Mouse (Mus musculus) kidney, embryonic 16.5 days (tissue): ENCODE measurements at regions not wholly inside any gene's neighbourhood (a gene's known extent, or its start where the extent isn't known, plus 50 kb on each side); places are given as distances from the start of the nearest gene placed in this dataset.

Experiments used
- ATAC-seq: fragments of 200-750 bp; cut with Nextera tagmentation; 2 replicates; pipeline ENCODE4 v1.8.0; 2017; ENCODE audit warnings: moderate TSS enrichment; ENCODE audit not compliant: low FRiP score, low TSS enrichment
- H3K27ac ChIP-seq: fragments of 300-500 bp; sonication (generic); 2 replicates; pipeline ENCODE4 v1.5.1; 2014; ENCODE audit warnings: low read length
- H3K27me3 ChIP-seq: fragments of 300-500 bp; sonication (generic); 2 replicates; pipeline ENCODE4 v1.6.1; 2014; ENCODE audit warnings: low read length, control low read depth, mixed read lengths; ENCODE audit not compliant: insufficient read depth
- H3K36me3 ChIP-seq: fragments of 300-500 bp; sonication (generic); 2 replicates; pipeline ENCODE4 v1.6.1; 2014; ENCODE audit warnings: low read length, control low read depth, mixed read lengths; ENCODE audit not compliant: insufficient read depth
- H3K4me1 ChIP-seq: fragments of 300-500 bp; sonication (generic); 2 replicates; pipeline ENCODE4 v1.6.1; 2014; ENCODE audit warnings: low read length, control low read depth, mixed read lengths; ENCODE audit not compliant: insufficient read depth
- H3K4me2 ChIP-seq: fragments of 300-500 bp; sonication (generic); replicated peaks from 2 replicates; pipeline ENCODE4 v1.6.1; 2014; ENCODE audit warnings: low read depth, low read length
- H3K4me3 ChIP-seq: fragments of 300-500 bp; sonication (generic); 2 replicates; pipeline ENCODE4 v1.5.1; 2014; ENCODE audit warnings: mild to moderate bottlenecking, low read length
- H3K9ac ChIP-seq: fragments of 300-500 bp; sonication (generic); replicated peaks from 2 replicates; pipeline ENCODE4 v1.6.1; 2014; ENCODE audit warnings: low read length
- H3K9me3 ChIP-seq: fragments of 300-500 bp; sonication (generic); 2 replicates; pipeline ENCODE4 v1.6.1; 2016; ENCODE audit warnings: low read length, control low read depth
- WGBS: fragments of 180-500 bp; shearing (Covaris S2); extraction: QIAGEN DNeasy Blood & Tissue Kit; methylation state at CpG from one replicate; pipeline ENCODE4 v1.1.7; 2014; 5-methylcytosine and 5-hydroxymethylcytosine counted together

DNA sequence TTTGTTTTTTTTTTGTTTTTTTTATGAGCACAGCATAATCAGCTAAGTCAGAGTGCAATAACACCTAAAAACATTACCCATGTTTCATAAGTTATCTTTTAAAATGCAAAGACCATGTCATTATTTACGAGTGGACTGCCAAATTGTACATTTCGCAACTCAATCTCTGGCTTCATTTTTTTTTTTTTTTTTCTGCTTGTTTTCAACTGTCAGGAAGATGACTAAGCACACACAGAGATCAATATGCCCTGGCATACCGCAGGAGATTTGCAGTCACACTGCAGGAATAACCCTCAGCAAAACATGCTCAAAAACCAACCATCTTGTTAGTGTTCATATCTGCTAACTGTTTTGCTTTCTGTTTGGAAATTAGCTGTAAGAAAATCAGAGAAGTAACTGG lies 1270.3 kb upstream of the Flrt2 start:
- no peaks in the 10 kb centered on the region for H3K4me1 ChIP-seq
- no peak overlapping the region for H3K27ac ChIP-seq
- H3K4me3 ChIP-seq = no peak overlapping the region
- no peaks in the 10 kb centered on the region for H3K27me3 ChIP-seq
- 81% methylated on average over 3 of the region's 3 CpGs for WGBS
- no peaks in the 10 kb centered on the region for H3K36me3 ChIP-seq
- H3K9me3 ChIP-seq = no peaks in the 10 kb centered on the region
- H3K9ac ChIP-seq = no peak overlapping the region
- no peak for ATAC-seq
- no peak overlapping the region for H3K4me2 ChIP-seq

DNA sequence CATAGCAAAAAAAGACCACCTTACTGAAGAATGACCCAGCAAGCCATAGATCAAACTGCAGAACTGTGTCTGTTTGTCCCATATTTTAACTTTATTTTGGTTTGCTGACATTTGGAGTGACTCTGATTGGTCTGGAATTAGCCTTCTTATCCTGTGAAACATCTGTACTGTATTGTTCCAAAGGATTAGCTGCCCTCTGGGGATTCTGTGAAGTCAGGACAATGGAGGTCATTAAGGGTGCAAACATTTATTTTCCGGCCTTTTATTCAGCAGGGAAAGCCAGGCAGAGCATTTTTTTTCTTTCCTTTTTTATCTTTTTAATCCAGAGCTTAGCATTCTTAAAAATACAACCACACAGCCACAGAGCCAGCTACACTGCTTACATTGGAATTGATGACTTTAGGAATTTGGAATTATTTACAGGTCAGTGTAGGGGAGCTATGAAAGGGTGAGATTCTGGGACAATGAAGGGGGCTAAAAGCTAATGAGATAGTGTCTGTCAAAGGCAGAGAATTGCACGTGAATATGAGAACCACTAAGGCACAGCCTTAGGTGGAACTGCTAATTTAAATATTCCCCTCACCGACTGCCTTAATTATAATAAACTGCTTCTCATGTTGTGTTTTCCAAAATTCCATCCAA lies 1267.6 kb upstream of the Flrt2 start:
- Histone ChIP-seq H3K27me3 (no peaks in the 10 kb centered on the region), H3K27ac (no peak overlapping the region), H3K9ac (no peak overlapping the region), H3K4me2 (no peak overlapping the region), H3K4me3 (no peak overlapping the region), H3K4me1 (no peaks in the 10 kb centered on the region), H3K36me3 (no peaks in the 10 kb centered on the region), H3K9me3 (no peaks in the 10 kb centered on the region)
- WGBS = 30% methylated on average over 3 of the region's 3 CpGs
- peak; percentile 69; the same call in 1 of the 2 replicates for ATAC-seq

DNA sequence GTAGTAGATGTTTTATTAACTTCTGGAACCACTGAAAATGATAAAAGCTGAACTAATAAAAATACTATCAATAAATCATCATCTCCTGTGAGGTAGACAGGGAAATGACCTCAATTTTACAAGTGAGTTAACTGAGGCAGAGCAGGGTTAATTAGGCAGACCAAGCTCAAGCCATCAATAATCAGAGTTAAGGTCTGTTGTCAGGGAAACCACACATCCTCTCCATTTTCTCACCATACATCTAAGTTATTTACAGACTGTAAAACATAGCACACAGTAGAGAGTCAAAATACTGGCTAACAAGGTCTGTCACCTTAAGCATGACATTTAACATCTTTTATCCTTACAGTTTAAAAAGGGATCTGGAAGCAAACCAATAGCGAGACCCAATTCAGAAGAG lies 1242.5 kb upstream of the Flrt2 start:
- 35% methylated on average over 1 of the region's 1 CpGs for WGBS
- no peaks in the 10 kb centered on the region for H3K9me3 ChIP-seq
- H3K4me1 ChIP-seq = no peaks in the 10 kb centered on the region
- no peaks in the 10 kb centered on the region for H3K27me3 ChIP-seq
- H3K4me2 ChIP-seq = no peak overlapping the region
- H3K9ac ChIP-seq = no peak overlapping the region
- H3K27ac ChIP-seq = no peak overlapping the region
- H3K4me3 ChIP-seq = no peak overlapping the region
- ATAC-seq = peak; percentile 51; the same call in 1 of the 2 replicates
- no peaks in the 10 kb centered on the region for H3K36me3 ChIP-seq

DNA sequence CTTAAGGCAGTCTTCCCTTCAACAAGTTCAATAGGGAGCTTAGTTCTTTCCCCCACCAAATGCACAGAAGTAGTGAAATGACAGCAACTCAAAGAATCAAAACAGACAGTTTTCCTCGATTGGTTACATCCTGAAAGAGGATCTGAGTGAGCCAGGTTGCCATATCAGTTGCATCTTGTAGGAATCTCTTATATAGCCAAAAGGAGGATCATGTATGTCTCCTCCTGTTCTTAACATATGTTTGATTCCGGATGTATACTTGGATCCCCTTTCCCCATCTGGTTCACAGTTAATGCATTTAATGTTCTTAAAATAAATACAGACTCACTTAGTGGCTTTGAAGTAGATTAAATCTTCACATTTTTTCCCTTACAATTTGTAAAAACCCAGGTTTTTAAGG lies 1224.0 kb upstream of the Flrt2 start:
- Histone ChIP-seq H3K9ac (no peak overlapping the region), H3K36me3 (no peaks in the 10 kb centered on the region), H3K4me3 (no peak overlapping the region), H3K27ac (no peak overlapping the region), H3K4me1 (no peaks in the 10 kb centered on the region), H3K27me3 (no peaks in the 10 kb centered on the region), H3K9me3 (no peaks in the 10 kb centered on the region), H3K4me2 (no peak overlapping the region)
- WGBS = 57% methylated on average over 2 of the region's 2 CpGs
- no peak for ATAC-seq

DNA sequence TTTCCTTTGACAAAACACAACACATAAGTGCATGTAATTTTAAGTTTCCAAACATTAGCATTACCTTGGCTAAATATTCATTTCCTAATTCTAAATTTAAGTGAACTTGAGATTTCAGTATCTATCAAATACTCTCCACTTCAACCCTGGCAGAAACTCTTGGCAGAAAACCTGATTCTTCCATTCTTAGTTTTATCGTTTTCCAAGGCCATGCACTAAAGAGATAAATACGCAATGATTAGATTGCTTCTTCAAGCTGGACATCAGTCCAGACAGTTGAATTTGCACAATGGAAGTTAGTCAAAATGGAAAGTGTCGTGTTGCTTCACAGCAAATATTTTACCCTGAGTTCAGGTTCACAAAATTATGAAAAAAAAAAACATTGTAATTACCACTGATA lies 1223.4 kb upstream of the Flrt2 start:
- Histone ChIP-seq H3K36me3 (no peaks in the 10 kb centered on the region), H3K9me3 (no peaks in the 10 kb centered on the region), H3K4me1 (no peaks in the 10 kb centered on the region), H3K9ac (no peak overlapping the region), H3K27me3 (no peaks in the 10 kb centered on the region), H3K27ac (no peak overlapping the region), H3K4me2 (no peak overlapping the region), H3K4me3 (no peak overlapping the region)
- 84% methylated on average over 3 of the region's 3 CpGs for WGBS
- no peak for ATAC-seq

DNA sequence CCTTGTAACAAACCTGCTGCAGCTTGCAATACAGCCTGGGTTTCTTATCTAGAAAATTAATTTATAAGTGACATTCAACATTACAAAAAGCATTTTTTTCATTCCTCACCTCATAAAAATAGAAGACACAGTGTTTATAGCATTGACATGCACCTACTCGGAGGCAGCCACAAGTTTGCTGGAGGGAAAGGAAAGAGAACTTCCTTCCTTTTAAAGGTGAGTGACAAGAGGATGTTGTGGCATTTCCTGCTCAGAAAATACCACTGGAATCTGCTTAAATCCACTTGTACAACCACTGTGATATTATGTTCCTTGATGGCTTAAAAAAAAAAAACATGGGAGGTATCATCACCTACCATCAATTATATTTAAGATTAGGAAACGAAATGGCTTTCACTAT lies 1222.2 kb upstream of the Flrt2 start:
- 56% methylated on average over 2 of the region's 2 CpGs for WGBS

DNA sequence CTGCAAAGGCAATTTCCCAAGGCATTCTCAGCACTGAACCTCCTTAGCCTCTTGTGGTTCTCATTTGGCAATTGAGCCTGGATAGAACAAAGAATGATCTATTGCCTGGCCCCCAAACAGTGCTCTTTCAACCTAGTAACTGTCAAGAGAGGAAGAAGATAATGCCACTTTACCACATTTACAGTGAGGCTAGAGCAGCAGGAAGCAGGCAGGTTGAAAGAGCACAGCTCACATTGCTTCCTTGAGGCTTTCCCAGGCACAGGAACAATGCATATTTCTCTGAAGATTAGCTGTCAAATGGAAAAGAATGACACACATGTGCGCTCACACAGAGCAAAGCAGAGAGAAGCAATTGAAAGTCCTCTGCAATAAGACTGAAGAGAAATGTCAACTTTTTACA lies 1221.0 kb upstream of the Flrt2 start:
- no peak for ATAC-seq
- H3K9ac ChIP-seq = no peak overlapping the region
- 56% methylated on average over 1 of the region's 1 CpGs for WGBS
- H3K27ac ChIP-seq = no peak overlapping the region
- no peak overlapping the region for H3K4me2 ChIP-seq
- H3K4me3 ChIP-seq = no peak overlapping the region
- H3K36me3 ChIP-seq = no peaks in the 10 kb centered on the region
- no peaks in the 10 kb centered on the region for H3K9me3 ChIP-seq
- H3K27me3 ChIP-seq = no peaks in the 10 kb centered on the region
- no peaks in the 10 kb centered on the region for H3K4me1 ChIP-seq

More for the DNA sequence above, 1222.2 kb upstream of the Flrt2 start:
- no peak for ATAC-seq
- Histone ChIP-seq H3K9me3 (no peaks in the 10 kb centered on the region), H3K4me3 (no peak overlapping the region), H3K27ac (no peak overlapping the region), H3K4me1 (no peaks in the 10 kb centered on the region), H3K9ac (no peak overlapping the region), H3K27me3 (no peaks in the 10 kb centered on the region), H3K36me3 (no peaks in the 10 kb centered on the region), H3K4me2 (no peak overlapping the region)

DNA sequence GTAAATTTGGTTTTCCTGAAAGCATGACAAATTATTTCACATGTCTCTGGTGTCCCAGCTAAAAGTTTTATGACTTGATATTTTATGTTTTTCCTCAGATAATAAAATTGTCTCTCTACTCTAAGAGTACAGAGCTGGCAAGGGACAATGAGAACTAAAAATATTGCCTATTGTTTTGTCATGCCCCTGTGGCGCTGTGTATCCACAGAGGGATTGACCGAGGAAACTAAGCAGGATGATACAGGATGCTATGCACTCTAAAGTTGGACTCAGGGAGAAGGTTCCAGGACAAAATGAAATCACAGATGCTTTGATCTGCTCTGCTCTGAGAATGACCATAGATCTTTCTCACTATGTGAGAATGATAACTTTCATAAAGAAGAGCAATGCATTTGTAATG lies 1203.3 kb upstream of the Flrt2 start:
- no peaks in the 10 kb centered on the region for H3K36me3 ChIP-seq
- H3K27ac ChIP-seq = no peak overlapping the region
- H3K4me1 ChIP-seq = no peaks in the 10 kb centered on the region
- 58% methylated on average over 2 of the region's 2 CpGs for WGBS
- H3K27me3 ChIP-seq = no peaks in the 10 kb centered on the region
- H3K9me3 ChIP-seq = no peaks in the 10 kb centered on the region
- ATAC-seq = no peak
- no peak overlapping the region for H3K9ac ChIP-seq
- H3K4me2 ChIP-seq = no peak overlapping the region
- no peak overlapping the region for H3K4me3 ChIP-seq

DNA sequence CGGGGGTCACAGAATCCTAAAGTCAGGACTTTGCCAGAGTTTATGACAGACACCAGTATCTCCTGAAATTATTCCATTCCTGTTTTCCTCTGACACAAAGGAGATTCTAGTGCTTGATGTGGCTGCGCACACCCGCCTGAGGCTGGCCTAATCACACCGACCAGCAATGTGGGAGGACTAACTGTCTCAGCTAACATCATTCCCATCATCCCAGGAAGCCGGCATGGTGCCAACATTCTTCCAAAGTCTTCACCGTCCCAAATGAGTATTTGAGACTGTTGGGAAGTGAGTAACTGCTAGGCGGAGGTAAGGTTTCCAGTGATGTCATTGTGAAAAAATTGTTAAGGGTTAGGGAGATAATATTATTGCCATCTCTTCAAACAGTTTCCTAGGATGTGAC lies 1183.9 kb upstream of the Flrt2 start:
- no peak overlapping the region for H3K4me2 ChIP-seq
- H3K27me3 ChIP-seq = no peaks in the 10 kb centered on the region
- ATAC-seq = no peak
- H3K4me3 ChIP-seq = no peak overlapping the region
- H3K9me3 ChIP-seq = no peaks in the 10 kb centered on the region
- no peak overlapping the region for H3K9ac ChIP-seq
- no peak overlapping the region for H3K27ac ChIP-seq
- no peaks in the 10 kb centered on the region for H3K36me3 ChIP-seq
- WGBS = 73% methylated on average over 7 of the region's 7 CpGs
- H3K4me1 ChIP-seq = 0 out of 2 replicates have a peak, but pooled peaks cover 4% of the 10 kb centered on the region

DNA sequence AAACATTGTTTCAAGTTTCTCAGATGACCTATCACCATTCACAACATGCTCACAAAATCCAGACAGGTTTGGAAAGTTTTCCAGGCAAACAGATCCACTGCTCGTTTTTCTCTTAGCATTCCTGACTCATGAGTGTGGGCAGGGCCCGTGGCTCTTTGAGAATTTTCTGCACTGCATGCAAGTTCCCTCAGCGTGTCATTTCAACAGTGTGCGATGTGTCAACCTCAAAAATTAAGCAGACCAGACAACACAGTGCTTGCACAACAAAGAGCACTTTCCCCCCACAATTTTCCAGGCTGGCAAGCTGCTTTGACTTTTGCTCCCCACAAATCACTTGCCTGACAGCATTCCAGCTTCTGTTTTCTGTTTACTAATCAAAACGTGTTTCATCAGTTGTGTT lies 1182.2 kb upstream of the Flrt2 start:
- Histone ChIP-seq H3K36me3 (no peaks in the 10 kb centered on the region), H3K4me3 (no peak overlapping the region), H3K27ac (0 out of 2 replicates have a peak overlapping the region, but pooled peaks have one; percentile 34), H3K9me3 (no peaks in the 10 kb centered on the region), H3K4me2 (no peak overlapping the region), H3K9ac (no peak overlapping the region), H3K4me1 (0 out of 2 replicates have a peak, but pooled peaks cover 4% of the 10 kb centered on the region), H3K27me3 (no peaks in the 10 kb centered on the region)
- peak; percentile 51; the same call in 1 of the 2 replicates for ATAC-seq
- 27% methylated on average over 5 of the region's 5 CpGs for WGBS
